Mouse (Mus musculus) adrenal gland, postnatal 10 days (tissue): ENCODE results near the gene Ccdc60. TPM values are rescaled to one million over a fixed set of nuclear protein-coding genes. Genes with fewer than 3 reads are reported as not detected.

Experiments
- DNase-seq: peaks from one replicate; pipeline ENCODE4 v3.0.0; 2021; ENCODE audit warnings: mixed read lengths
- total RNA-seq, 2 experiments: library from RNA; stranded (reverse); gene quantifications; 2 replicates each; pipeline ENCODE4 v1.2.3; 2021

Gene Ccdc60
- total RNA-seq, 2 experiments from 2014 or later, result 0.09 TPM; not detected in 1

DNA sequence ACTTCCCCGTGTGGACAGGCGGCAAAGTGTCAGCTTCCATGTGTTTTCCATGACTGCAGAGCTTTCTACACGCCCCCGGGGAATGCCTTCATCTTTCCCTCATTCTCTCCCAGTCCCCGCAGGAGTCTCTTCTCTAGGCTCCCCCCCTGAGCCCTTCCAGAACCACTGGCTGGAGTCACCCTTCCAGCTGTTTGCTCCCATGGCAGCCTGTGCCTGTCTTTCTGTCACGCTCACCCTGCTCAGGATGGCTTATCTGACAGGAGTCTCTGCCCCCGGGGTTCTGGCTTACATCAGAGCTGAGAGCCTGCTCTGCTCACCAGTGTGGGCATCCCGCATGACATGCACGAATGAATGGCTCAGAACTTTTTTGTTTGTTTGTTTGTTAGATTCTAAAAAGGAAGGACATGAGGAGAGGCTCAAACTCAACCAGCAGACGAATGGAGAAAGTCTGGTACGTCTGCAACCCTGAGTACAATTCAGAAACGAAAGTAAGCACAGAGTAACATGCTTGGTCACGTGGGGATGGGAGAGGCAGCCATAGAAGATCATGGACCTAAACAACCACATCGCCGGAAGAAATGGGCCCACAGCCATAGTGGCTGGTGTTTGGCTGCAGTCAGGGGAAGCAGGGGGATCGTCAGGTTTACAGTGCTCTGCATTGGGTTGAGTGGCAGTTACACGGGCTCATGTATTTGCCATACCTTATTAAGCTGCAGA is 17.1 kb downstream of the Ccdc60 start:
- no peak for DNase-seq

DNA sequence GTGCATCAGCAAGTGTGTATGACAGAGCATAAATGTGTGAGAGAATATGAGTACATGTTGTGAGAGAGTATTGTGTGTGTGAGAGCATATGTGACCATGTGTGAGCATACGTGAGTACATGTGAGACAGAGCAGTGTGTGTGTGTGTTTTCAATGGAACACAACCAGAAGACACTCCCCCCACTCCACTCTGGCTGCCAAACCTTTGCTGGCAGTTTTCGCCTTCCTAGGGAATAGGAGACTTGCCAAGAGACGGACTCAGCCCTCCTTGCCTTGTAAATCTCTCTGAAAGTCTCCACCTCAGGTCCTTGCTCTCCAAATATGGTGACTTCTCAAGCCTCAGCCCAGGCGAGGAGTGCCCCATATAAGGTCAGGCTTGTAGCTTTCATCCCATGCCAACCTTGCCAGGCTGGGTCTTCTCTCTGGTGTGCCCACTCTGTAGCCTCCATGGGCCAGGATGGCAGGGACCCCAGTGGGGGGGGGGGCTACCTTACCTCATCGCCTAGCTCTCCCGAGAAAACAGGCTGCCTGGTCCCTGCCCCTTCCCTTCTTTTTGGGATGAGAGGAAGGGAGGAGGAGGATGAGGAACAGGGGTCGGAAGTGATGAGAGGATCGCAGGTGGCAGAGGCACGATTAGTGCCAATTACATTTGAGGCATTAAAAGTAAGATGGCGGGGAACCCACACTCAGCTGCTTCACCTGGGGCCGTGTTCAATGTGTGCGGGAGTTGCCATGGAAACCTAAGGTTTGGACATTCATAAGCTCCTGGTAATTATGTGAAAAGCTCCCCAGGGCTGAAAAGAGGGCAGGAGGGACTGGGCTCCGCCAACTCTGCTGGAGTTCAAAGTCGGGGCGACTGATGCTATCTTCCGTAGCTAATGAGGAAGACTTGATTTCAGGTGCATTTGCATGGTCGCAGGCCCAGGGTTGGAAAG is 19.3 kb downstream of the Ccdc60 start:
- DNase-seq, result no peak

DNA sequence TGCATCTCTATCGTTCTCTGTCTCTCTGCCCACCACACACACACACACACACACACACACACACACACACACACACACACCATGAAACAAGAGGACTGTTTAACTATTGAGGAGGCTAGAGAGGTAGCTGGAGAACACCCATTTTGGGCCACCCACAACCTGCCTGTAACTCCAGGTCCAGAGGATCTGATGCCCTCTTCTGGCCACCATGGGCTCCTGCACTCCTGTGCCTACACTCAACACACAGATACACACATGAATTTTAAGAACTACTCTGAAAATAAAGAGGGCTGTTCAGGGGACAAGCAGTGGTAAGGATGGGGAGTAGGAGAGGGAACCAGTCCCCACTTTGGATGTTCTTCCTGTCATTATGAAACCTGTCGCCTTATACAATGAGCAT is 26.1 kb downstream of the Ccdc60 start:
- DNase-seq, result no peak

DNA sequence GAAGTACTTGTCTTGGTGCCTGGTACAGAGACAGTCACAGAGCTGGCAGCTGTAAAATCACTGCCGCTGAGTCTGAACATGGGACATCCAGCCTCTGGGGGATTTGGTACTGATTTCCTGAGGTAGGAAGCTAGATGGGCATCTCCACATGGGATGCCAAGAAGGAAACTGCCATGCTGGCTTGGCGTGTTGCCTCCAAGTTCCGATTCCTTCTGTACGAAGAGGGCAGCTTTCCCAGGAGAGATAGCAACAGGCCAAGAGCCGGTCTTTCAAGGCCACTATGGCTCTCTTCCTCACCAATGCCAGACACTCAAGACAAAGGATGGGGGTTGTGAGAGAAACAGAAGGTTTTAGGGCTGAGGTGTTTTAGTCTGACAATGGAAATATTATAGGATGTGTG is 26.8 kb downstream of the Ccdc60 start:
- DNase-seq, result no peak

DNA sequence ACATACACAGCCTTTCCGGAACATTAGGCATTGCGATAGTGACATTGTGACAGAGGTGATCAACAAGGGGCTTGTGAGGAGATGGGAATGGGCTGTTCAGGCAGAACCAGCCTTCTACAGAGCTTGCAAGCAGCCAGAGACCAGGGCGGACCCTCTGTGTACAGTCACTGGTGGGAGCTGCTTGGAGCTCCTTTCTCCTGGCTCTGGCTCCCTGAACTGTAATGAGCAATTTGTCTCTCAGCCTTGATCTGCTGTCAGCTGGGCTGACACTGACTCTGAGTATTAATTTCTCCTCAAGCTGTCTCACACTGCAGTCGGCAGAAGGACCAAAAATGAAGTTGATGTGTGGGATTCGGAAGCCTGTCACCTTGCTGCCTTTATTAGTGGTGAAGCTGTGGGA is 28.4 kb downstream of the Ccdc60 start:
- no peak for DNase-seq

DNA sequence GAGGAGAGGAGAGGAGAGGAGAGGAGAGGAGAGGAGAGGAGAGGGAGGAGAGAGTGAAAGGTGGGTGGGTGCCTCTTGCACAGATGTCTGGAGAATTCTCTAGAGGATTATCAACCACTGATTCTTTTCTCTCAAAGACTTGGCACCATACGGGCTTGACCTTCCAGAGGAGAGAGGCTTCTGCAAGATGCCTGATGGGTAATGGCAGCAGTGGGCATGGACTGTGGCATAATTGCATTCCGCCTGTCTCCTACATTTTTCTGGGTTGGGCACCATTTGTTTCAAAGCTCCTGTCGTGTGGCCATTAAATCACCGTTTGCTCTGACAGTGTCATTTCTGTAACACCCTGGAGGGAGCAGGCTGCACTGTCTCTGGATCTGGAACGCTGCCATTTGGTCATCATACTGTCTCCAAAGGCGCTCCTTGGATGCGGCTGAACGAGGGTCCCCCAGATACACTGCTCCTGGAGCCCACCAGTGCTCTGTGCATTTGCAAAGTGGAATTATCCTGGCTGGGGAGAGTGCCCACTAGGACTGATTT is 30.4 kb downstream of the Ccdc60 start:
- no peak for DNase-seq

DNA sequence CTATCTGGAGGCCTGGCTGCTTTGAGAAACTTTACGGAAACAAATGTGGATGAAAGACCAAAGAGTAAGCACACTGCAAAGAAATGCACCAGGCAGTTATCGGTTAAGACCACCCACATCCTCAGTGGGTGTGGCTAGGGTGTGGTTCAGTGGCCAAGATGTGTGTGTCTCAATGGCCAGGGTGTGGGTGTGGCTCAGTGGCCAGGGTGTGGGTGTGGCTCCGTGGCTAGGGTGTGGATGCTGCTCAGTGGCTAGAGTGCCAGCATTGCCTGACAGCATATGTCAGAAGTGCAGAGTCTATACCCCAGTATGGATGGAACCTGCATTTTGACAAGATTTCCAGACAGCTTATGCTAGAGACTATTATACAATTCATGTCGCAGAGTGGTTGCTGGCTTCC is 34.9 kb downstream of the Ccdc60 start:
- no peak for DNase-seq

DNA sequence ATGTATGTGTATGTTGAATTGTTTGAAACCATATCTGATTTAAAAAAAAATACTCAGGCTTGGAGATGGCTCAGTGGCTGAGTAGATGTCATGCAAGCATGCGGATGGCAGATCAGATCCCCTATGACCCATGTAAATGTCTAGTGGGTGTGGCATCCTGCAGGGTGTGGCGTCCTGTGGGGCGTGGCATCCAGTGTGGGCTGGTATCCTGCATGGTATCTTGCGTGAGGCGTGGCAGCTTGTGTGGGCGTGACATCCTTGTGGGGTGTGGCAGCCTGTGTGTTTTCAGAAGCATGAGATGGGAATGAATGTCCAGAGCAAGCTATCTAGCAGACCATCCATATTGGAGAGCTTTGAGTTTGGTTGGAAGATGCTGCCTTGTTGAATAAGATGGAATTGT is 36.6 kb downstream of the Ccdc60 start:
- DNase-seq, result no peak

DNA sequence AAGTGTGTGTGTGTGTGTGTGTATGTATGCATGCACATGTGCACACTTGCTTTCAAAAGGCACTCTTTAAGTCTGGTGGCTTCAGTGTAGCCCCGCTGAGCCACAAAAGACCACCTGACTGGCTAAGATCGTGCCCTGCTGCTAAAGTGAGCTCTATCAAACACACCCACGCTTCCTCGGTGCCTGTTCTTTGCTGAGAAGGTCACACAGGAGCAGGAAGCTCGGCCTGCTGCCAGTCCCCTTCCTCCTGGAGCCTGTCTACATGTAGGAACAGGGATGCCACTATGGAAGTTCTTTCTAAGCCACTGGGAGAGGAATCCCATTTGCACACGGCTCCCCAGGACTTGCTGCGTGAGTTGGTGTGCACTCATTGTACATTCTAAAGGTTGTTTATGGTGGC is 42.1 kb downstream of the Ccdc60 start:
- peak; percentile 25 for DNase-seq

DNA sequence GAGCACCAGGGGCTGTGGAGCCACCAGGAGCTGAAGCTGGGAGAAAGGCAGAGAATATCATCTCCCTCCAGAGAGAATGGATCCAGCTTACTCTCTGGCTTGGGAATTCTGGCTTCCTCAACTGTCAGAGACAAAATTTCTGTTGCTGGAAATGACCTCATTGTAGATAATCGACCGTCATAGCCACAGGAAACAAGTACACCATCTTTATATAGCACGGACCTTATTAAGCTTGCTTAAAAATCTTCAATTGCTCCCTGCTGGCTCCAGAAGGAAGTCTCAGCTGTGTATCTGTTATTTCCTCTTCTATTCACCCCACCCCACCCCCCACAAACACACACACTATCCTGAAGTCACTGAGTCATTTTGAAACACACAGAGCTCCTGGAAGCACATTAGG is 44.3 kb downstream of the Ccdc60 start:
- DNase-seq, result no peak

DNA sequence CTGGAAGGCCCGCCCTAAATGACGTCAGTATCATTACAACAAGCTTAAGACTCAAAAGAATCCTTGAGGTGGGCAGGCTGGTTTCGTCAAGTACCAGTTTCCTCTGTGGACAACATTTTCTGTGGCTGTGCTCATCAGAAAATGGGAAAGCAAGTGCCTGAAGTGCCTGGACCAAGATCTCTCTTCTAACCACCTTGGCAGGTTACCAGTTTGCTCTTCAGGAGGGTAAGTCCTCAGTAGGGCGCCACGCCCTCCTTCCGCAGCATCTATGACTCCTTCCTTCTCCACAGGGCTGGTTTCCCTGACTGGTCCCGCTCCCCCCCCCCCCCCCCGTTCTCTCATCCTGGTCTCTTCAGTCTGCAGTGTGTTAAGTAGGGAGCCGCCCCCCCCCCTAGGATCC is 45.2 kb downstream of the Ccdc60 start:
- no peak for DNase-seq

DNA sequence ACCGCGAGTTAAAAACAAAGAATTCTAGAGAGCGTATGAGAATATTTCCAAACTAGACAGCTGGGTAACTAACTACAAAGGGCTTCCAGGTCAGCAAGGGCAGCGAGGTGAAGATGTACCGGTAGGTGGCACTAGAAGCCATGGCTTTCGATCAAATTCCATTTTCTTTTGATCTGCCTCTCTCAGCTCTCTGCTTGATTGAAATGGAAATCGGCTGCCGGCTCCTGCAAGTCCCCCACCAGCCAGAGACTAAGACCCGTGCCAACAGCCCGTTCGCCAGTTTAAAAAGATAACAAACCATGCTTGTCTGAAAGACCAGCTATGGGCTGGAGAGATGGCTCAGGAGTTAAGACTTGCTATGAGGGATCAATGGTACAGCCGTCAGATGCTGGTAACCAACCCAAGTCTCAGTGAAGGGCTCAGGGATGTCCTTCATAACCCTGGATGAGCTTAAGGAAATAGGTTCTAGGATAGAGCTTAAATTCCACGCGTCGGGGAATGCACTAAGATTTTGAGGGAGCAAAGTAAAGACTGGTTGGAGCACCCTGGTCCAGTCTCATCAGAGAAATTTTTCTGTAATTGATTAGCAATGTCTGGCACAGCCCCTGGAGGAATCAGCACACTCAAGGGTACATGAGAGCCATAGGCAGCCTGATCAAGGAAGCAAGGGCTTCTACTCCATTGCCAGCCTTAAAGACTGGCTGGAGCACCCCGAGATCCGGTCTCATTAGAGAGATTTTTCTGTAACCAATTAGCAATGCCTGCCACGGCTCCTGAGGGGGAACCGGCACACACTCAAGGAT is 56.7 kb downstream of the Ccdc60 start:
- DNase-seq, result peak; percentile 70

DNA sequence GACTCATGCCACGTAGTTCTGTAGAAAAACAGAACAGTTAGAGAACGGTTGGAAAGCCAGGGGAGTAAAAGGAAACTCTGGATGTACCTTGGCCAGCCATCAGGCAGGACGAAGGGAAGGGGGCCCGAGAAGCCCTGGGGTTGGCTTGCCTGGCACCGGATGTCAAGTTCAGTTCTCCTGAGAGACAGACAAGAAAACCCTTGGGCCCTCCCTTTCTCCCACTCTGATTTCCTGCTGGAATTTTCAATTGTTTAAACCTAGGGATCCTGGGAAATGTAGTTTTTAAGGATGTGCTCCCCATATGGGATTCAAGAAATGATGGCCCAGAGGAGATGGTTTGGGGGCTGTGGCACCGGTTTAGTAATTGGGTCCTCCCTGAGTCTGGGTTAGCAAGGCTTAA is 60.4 kb downstream of the Ccdc60 start:
- no peak for DNase-seq

DNA sequence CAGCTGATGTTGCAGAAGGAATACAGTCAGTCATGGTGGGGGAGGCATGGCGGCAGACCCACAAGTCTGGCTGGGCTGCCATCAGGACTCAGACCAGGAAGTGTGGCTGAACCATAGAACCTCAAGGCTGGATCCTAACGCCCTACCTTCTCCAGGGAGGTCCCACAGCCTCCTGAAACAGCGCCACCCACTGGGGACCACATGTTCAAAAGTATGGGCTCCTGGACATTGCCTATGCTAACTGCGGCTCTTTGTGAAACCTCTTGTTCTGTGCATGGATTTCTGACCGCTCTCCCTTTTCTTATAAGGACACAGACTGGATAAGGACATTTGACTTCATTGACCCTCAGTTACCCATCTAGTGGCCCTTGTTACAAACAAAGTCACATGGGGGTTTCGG is 64.8 kb downstream of the Ccdc60 start:
- DNase-seq, result no peak

DNA sequence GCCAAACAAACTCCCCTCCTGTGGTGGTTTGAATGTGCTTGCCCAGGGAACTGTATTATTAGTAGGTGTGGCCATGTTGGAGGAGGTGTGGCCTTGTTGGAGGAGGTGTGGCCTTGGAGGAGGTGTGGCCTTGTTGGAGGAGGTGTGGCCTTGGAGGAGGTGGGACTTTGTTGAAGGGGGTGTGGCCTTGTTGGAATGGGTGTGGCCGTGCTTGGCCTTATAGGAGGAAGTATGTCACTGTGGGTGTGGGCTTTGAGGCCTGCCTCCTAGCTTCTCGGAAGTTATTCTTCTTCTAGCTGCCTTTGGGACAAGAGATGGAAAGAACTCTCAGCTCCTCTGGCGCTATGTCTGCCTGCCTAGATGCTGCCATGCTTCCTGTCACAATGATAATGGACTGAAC is 66.9 kb downstream of the Ccdc60 start:
- no peak for DNase-seq

DNA sequence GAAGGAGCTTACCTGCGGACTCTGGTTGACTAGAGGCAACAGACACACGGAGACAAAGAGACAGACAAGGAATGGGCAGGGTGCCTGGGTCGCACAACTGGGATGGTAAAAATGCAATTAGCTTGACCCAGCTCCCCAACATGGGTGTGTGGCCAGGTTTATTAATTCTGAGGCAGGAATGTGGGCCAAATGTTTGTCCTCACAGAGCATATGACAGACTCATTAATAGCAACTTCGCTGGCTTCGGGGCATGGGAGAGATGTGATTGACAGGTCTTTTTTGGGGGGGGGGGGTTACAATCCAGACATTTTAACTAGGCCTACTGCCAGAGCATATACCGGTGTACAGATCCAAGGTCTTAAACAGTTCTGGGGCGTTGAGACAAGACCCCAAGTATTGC is 69.5 kb downstream of the Ccdc60 start:
- no peak for DNase-seq

DNA sequence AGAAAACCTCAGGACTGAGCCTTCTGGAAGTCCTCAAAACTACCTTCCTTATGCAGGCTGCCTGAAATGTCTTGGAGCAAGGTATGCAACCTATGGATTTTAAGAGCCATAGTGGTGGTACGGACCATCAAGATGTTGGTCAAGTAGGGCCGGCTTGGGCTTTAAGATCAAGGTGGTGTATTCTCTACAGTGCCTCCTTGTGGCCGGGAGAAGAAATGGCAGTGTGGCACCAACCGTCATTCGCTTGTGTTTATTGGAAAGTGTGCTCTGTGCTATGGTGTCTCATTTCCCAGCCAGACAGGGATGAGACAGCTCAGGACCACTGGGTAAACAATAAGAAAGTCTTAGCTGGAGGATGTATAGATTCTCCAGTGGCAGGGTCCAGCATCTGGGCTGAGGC is 76.1 kb downstream of the Ccdc60 start:
- no peak for DNase-seq

DNA sequence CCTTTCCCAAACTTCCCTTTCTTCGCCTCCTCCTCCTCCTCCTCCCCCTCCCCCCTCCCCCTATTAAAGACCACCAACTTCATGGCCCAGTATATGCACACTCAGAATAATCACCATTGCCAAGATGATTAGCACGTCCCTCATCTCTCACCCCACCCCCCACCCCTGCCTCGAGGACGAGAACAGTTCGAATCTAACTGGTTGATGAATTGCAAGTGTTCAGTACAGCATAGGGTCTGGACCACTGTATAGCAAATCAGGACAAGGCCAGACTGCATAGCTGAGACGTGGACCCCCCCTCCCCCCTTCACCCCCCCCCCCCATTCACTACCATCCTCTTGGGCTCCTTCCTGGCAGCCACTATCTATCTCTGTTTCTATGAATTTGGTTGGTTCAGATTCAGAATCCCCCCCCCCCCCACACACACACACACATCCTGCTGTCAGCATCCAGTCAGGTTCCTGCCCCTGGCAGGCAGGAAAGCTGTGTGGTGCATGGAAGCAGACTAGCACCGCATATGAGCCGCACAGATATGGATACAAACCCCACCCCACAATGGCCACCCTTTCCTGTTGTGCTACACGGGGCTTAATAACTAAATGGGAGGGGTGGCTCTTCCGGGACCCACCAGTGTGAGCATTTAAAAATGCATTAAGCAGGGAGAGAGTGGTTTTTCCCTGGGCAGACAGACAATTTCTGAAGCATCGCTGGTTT is 79.2 kb downstream of the Ccdc60 start:
- DNase-seq, result no peak

DNA sequence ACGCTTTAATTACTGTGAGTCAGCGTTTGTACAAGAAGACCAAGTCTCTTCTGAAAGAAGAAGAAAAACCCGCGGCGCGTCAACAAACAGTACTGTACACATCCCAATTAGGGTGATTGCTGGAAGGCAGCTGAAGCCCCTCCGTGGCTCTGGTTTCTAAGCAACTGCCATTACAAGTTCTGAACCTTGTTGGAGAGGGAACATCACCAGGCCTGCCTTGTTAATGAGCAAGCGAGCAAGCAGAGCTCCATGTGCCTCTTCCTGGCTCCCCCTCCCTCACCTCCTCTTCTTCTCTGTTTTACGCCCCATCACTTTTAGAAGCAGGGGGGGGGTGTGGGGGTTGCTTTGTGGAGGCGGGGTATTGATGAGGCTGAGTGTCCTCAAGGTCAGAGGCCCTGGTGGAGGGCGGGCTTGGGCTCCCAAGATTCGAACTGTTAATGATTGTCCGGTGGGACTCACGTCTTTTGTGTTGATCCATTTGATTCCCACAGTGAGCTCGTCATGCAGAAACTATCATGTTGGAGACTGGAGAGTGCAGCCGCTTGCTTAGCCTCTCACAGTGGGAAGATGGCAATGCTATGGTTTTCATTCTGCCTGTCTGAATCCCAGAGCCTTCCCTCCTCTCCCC is 79.9 kb downstream of the Ccdc60 start:
- DNase-seq, result no peak

DNA sequence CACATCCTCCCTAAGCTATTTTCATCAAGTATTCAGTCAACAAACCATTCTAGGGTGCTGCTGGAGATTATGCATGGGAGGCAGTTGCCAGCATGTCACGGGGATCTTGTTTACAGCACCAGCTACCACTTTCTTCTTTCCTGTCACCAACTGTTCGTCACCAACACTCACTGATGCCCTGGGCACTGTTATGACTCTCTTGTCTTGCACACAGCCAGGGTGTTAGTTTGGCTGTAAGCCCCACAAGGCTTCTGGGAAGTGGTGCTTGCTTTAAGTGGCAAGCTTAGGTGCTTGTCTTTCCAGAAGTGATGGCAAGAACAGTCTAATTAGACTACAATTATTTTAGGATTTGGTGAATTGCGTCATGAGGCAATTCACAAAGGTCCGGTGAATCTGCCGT is 86.1 kb downstream of the Ccdc60 start:
- no peak for DNase-seq

DNA sequence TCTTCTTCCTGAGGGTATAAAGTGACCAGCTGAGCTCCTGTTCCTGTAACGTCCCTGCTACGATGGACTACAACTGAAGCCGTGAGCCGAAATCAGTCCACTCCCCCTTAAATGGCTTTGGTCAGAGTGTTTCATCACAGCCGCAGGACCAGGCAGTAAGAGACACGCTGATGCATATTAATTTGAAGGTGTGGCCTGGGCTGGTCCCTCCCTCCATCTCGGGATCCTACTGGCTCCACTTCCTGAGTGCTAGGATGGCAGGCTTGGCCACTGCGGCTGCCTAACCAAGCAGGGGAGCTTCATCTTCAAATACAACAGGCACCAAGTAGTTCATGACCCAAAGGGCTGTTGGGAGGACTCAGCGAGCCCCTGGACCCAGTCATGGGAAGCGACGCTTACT is 94.3 kb downstream of the Ccdc60 start:
- DNase-seq, result no peak
